Mouse (Mus musculus): Measurements from ENCODE around the gene Skap1.

DNA sequence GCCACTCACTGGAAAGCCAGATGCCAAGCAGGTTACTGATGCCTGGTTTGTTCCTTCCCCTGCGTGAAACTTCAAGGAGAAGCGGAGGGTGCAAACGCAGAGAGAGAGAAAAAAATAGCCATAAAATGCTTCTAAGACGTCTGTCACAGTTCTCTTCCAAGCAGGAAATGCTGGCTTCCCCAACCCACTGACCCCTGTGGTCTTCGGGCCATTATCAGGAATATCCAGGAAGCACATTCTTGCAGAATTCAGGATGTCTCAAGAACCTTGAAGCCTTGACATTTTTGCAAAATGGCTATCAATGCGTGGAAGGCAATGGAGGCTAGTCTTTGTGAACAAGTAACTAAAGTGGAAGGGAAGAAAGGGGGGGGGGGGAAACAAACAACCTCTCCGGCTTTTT lies 180.6 kb downstream of the Skap1 start:
- TF ChIP-seq CTCF (IDR thresholded peaks at IDR 0.05; ENCODE audit: low read depth): no peak
- no peak for TF ChIP-seq EP300 (IDR thresholded peaks at IDR 0.05; ENCODE audit: low read depth)

Measured in heart, postnatal 0 days (tissue).